Mouse (Mus musculus): ENCODE data around the gene Rgp1. TPM values are rescaled to one million over a fixed set of nuclear protein-coding genes. Genes with fewer than 3 reads are reported as not detected.

Rgp1 gene
- total and polyA plus RNA-seq, 3 experiments, result 17.1 to 47.6 TPM; not detected in 1

DNA sequence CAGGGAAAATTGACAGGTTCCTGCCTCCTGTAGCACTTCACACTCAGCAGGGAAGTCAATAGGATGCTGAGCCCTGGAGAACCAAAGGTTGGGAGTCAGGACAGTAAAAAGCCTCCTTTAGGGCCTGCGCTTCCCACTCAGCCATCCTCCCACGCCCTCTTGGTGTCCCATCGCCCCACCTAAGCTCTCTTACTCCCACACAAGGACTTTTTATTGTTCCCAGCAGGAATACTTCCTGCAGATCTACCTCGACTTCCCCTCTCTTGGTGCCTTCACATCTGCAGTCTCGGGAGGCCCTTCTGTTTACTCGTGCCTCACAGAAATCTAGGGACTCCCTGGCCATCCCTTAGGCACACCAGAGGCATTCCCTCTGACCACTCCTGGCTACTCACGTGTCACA lies 4.9 kb downstream of the Rgp1 start:
- TF ChIP-seq NELFE (IDR thresholded peaks at IDR 0.05; ENCODE audit: low read depth, low read length), result no peak
- TF ChIP-seq RCOR1 (IDR thresholded peaks at IDR 0.05; ENCODE audit: low read depth, low read length), result no peak
- no peak for TF ChIP-seq E2F4 (IDR thresholded peaks at IDR 0.05; ENCODE audit: borderline replicate concordance, low read depth, low read length)
- no peak for TF ChIP-seq ZC3H11A (IDR thresholded peaks at IDR 0.05; ENCODE audit: low read depth, low read length)
- TF ChIP-seq CTCF (IDR thresholded peaks at IDR 0.05 in 2 of 3, conservative IDR thresholded peaks at IDR 0.05 in 1 of 3; ENCODE audit: control insufficient read depth in 1 of 3, insufficient read depth in 1 of 3, low read depth in 2 of 3, low read length in 3 of 3, poor library complexity in 1 of 3, severe bottlenecking in 1 of 3), result no peak
- TF ChIP-seq RAD21 (IDR thresholded peaks at IDR 0.05; ENCODE audit: low read depth, low read length), result no peak
- no peak for TF ChIP-seq MAX (IDR thresholded peaks at IDR 0.05; ENCODE audit: low read length)
- Histone ChIP-seq H3K4me3 (ENCODE audit: control insufficient read depth in 1 of 2, insufficient read depth in 1 of 2, low read depth in 2 of 2, low read length in 2 of 2) (no peak overlapping the region), H3K9ac (ENCODE audit: control insufficient read depth, low read depth, low read length, poor library complexity, severe bottlenecking) (no peak overlapping the region), H3K27ac (ENCODE audit: control insufficient read depth, low read depth, low read length) (no peak overlapping the region), H3K9me3 (replicated peaks; ENCODE audit: insufficient read depth, low read length) (no peaks in the 10 kb centered on the region), H3K4me1 (ENCODE audit: control insufficient read depth in 1 of 2, insufficient read depth in 2 of 2, low read length in 2 of 2) (peaks cover 2 to 17% of the 10 kb centered on the region in 2 experiments; a peak in 3 of 4 replicates), H3K36me3 (ENCODE audit: control insufficient read depth in 1 of 2, insufficient read depth in 2 of 2, low read length in 2 of 2) (peaks cover 0 to 9% of the 10 kb centered on the region in 2 experiments; a peak in 2 of 4 replicates), H3K27me3 (ENCODE audit: control insufficient read depth in 1 of 2, insufficient read depth in 2 of 2, low read length in 2 of 2) (no peaks in the 10 kb centered on the region), H3K79me2 (ENCODE audit: control insufficient read depth, insufficient read depth, low read length, poor library complexity) (peaks cover 6% of the 10 kb centered on the region)
- DNase-seq (ENCODE audit: low read depth, low spot score), result no peak

DNA sequence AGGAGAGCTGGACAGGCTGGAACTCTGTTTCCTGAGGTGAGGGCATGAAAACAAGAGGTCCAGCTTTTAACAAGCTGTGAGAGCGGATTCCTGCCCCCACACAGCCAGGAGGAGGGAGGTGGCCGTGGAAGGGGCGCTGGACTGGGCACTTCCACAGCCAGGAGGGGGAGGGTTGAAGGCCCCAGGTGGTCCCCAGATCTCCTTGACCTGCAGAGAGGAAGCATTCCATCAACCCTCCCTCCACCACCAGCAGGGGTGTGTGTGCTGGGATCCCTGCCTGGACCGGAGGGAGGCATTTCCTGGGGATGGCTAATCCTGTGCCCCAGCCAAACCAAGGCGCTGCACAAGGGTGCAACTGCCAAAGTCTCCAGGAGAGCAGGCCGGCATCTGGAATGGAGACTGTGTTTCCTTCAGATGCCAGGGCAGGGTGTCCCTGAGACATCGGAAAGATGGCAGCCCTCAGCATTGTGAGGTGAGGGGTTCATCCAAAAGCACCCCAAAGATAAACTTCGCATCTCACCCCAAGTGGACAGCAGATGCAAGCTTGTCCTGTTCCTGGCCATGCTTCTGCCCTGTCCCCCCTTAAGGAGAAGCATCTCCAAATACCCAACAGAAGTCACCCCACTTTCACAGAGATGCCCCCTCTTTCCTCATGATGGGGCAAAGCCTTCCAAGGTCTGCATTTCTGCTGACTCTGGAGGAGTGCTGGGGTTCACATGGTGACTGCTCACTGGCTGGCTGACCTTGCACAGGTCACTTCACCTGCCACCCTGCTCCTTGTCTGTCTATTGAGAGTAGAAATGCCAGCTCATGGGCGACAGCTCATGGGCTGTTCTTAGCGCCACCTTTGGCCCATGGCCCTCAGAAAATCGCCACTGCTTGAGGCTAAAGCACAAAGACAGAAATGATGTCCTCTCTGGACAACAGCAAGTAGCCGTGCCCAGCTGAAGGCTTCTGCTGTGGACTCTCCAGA lies 6.2 kb downstream of the Rgp1 start, which contains the start of gene Msmp:
Gene Msmp, minus strand, starts transcription at position 51 of the 973 bp plus-strand sequence.
- Histone ChIP-seq H3K79me2 (ENCODE audit: control insufficient read depth, insufficient read depth, low read length, poor library complexity) (no peaks in the 10 kb centered on the region; the same call in 1 of the 2 replicates), H3K27me3 (ENCODE audit: control insufficient read depth in 1 of 2, insufficient read depth in 2 of 2, low read length in 2 of 2) (no peaks in the 10 kb centered on the region), H3K36me3 (ENCODE audit: control insufficient read depth in 1 of 2, insufficient read depth in 2 of 2, low read length in 2 of 2) (peaks cover 0 to 8% of the 10 kb centered on the region in 2 experiments; a peak in 2 of 4 replicates), H3K4me3 (ENCODE audit: control insufficient read depth in 1 of 2, insufficient read depth in 1 of 2, low read depth in 2 of 2, low read length in 2 of 2) (no peak within 1 kb of the TSS), H3K27ac (ENCODE audit: control insufficient read depth, low read depth, low read length) (no peak within 1 kb of the TSS), H3K9me3 (replicated peaks; ENCODE audit: insufficient read depth, low read length) (no peaks in the 10 kb centered on the region), H3K9ac (ENCODE audit: control insufficient read depth, low read depth, low read length, poor library complexity, severe bottlenecking) (no peak within 1 kb of the TSS), H3K4me1 (ENCODE audit: control insufficient read depth in 1 of 2, insufficient read depth in 2 of 2, low read length in 2 of 2) (peaks cover 0 to 15% of the 10 kb centered on the region in 2 experiments; a peak in 3 of 4 replicates)
- TF ChIP-seq KAT2A (conservative IDR thresholded peaks at IDR 0.05; ENCODE audit: low read depth, low read length) (no peak), ZMIZ1 (IDR thresholded peaks at IDR 0.05; ENCODE audit: low read depth, low read length) (no peak), MYC (IDR thresholded peaks at IDR 0.05; ENCODE audit: low read depth, low read length) (no peak), MAFK (IDR thresholded peaks at IDR 0.05; ENCODE audit: borderline replicate concordance, low read depth, low read length) (no peak), TCF12 (IDR thresholded peaks at IDR 0.05; ENCODE audit: low read depth, low read length) (no peak), USF2 (IDR thresholded peaks at IDR 0.05; ENCODE audit: borderline replicate concordance in 1 of 2, insufficient read depth in 1 of 2, low read depth in 1 of 2, low read length in 2 of 2) (no peak), MXI1 (IDR thresholded peaks at IDR 0.05; ENCODE audit: low read depth, low read length) (no peak), CHD2 (IDR thresholded peaks at IDR 0.05; ENCODE audit: low read length) (no peak), MAZ (IDR thresholded peaks at IDR 0.05; ENCODE audit: low read depth, low read length) (no peak), UBTF (IDR thresholded peaks at IDR 0.05; ENCODE audit: borderline replicate concordance, insufficient read depth, low read depth, low read length) (no peak), TBP (IDR thresholded peaks at IDR 0.05; ENCODE audit: low read depth, low read length) (no peak)
- no peak for DNase-seq (ENCODE audit: low read depth, low spot score)
